Mouse (Mus musculus) lung, postnatal 0 days (tissue): ENCODE data around the gene Rab20.

Experiments used
- CTCF ChIP-seq: IDR thresholded peaks from 2 replicates; pipeline ENCODE4 v1.5.1; 2016; ENCODE audit warnings: antibody characterized with exemption, mild to moderate bottlenecking
- EP300 ChIP-seq: IDR thresholded peaks from 2 replicates; pipeline ENCODE4 v1.6.1; 2016; ENCODE audit warnings: antibody characterized with exemption, mild to moderate bottlenecking, control low read depth

DNA sequence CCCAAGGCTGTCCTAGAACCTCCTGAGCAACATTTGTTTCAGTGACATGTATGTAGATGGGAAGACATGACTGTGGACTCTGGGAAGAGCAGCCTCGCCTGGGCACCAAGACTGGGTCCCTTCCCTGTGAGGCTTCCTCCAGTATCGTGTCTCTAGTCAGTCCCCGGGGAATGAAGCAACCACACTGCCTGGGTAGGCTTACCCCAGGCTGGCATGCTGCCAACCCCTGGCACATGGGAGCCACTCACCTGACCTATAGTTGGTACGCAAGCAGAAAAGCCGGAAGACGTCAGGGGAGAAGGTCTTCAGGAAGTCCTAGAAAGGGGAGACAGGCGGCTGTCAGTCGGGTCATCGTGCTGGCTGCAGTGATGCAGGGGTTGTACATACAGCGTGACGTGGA is 40.2 kb upstream of the Rab20 start:
- no peak for TF ChIP-seq CTCF
- TF ChIP-seq EP300, result no peak
